Mouse (Mus musculus): ENCODE measurements around the gene Arrdc2.

- TF ChIP-seq POLR2A (IDR thresholded peaks at IDR 0.05; ENCODE audit: low read depth, low read length) (no peak), CTCF (IDR thresholded peaks at IDR 0.05; ENCODE audit: extremely low read depth, insufficient read length, insufficient replicate concordance, low read depth, low read length) (no peak)
Measured at GRCm38 (mm10) chr8:70862824-70863641, 23.5 kb upstream of the Arrdc2 start, which contains the start of gene Kcnn1.
